Mouse (Mus musculus): ENCODE measurements around the gene Ttc28.

- TF ChIP-seq CTCF (IDR thresholded peaks at IDR 0.05; ENCODE audit: insufficient read depth, low read length) (no peak), POLR2A (IDR thresholded peaks at IDR 0.05; ENCODE audit: borderline replicate concordance, extremely low read depth, low read depth, low read length) (no peak)
These were observed 349.4 kb downstream of the Ttc28 start for GRCm38 (mm10) chr5:111229041-111229394.
